Mouse (Mus musculus) embryonic facial prominence, embryonic 15.5 days (tissue): Measurements from ENCODE around the gene Stat1. TPM values are rescaled to one million over a fixed set of nuclear protein-coding genes. Genes with fewer than 3 reads are reported as not detected.

Experiments used
- ATAC-seq: fragments of 200-750 bp; cut with Nextera tagmentation; 2 replicates; pipeline ENCODE4 v1.8.0; 2017; ENCODE audit warnings: low read depth, moderate TSS enrichment; ENCODE audit not compliant: insufficient number of reproducible peaks, low FRiP score, low TSS enrichment
- H3K27ac ChIP-seq: fragments of 300-500 bp; sonication (generic); replicated peaks from 2 replicates; pipeline ENCODE4 v1.5.1; 2015; ENCODE audit warnings: mild to moderate bottlenecking, inconsistent platforms
- H3K27me3 ChIP-seq: fragments of 300-500 bp; sonication (generic); 2 replicates; pipeline ENCODE4 v1.6.1; 2015; ENCODE audit warnings: inconsistent platforms
- H3K36me3 ChIP-seq: fragments of 300-500 bp; sonication (generic); 2 replicates; pipeline ENCODE4 v1.6.1; 2015; ENCODE audit warnings: mild to moderate bottlenecking, inconsistent platforms
- H3K4me1 ChIP-seq: fragments of 300-500 bp; sonication (generic); 2 replicates; pipeline ENCODE4 v1.6.1; 2015; ENCODE audit warnings: inconsistent platforms
- H3K4me2 ChIP-seq: fragments of 300-500 bp; sonication (generic); replicated peaks from 2 replicates; pipeline ENCODE4 v1.6.1; 2015; ENCODE audit warnings: mild to moderate bottlenecking, inconsistent platforms
- H3K4me3 ChIP-seq: fragments of 300-500 bp; sonication (generic); replicated peaks from 2 replicates; pipeline ENCODE4 v1.5.1; 2015; ENCODE audit warnings: mild to moderate bottlenecking, inconsistent platforms
- H3K9ac ChIP-seq: fragments of 300-500 bp; sonication (generic); 2 replicates; pipeline ENCODE4 v1.6.1; 2015; ENCODE audit warnings: inconsistent platforms
- H3K9me3 ChIP-seq: fragments of 300-500 bp; sonication (generic); replicated peaks from 2 replicates; pipeline ENCODE4 v1.6.1; 2016; ENCODE audit warnings: inconsistent platforms
- WGBS: fragments of 180-500 bp; shearing (Covaris S2); methylation state at CpG from one replicate; pipeline ENCODE4 v1.1.7; 2015; 5-methylcytosine and 5-hydroxymethylcytosine counted together
- polyA plus RNA-seq: library from polyadenylated mRNA; unstranded; fragments of >200 nt; fragmentation: Nextera tagmentation; extraction: Ambion mirVana; gene quantifications from 2 replicates; pipeline ENCODE4 v1.2.1, GENCODE M21; 2015

Stat1 gene
- polyA plus RNA-seq = 21.3 and 26.0 TPM in 2 replicates

- peak within 1 kb of the TSS; percentile 89 for H3K4me2 ChIP-seq
These were observed at the start of gene Stat1 for GRCm38 (mm10) chr1:52118860-52119591. Stat1 (plus strand) TSS chr1:52119440.

GRCm38 (mm10) chr1:52079724-52080367, 39.4 kb upstream of the Stat1 start:
- Histone ChIP-seq H3K4me2 (no peak overlapping the region), H3K36me3 (no peaks in the 10 kb centered on the region), H3K27ac (no peak overlapping the region), H3K9ac (no peak overlapping the region), H3K4me1 (no peaks in the 10 kb centered on the region), H3K27me3 (no peaks in the 10 kb centered on the region), H3K9me3 (no peaks in the 10 kb centered on the region), H3K4me3 (no peak overlapping the region)
- ATAC-seq = no peak
- 13% methylated on average over 10 of the region's 10 CpGs for WGBS

More at GRCm38 (mm10) chr1:52118860-52119591, at the start of gene Stat1:
- peak within 1 kb of the TSS; percentile 70 for H3K9ac ChIP-seq
- WGBS = 3% methylated on average over 37 of the region's 37 CpGs
- H3K4me1 ChIP-seq = peaks cover 10% of the 10 kb centered on the region
- no peaks in the 10 kb centered on the region for H3K9me3 ChIP-seq
- ATAC-seq = peak; percentile 95
- H3K36me3 ChIP-seq = 0 out of 2 replicates have a peak, but pooled peaks cover 4% of the 10 kb centered on the region
- H3K27ac ChIP-seq = peak within 1 kb of the TSS; percentile 80
- peak within 1 kb of the TSS; percentile 93 for H3K4me3 ChIP-seq
- no peaks in the 10 kb centered on the region for H3K27me3 ChIP-seq

- Histone ChIP-seq H3K4me1 (no peaks in the 10 kb centered on the region), H3K27me3 (no peaks in the 10 kb centered on the region), H3K9ac (no peak overlapping the region), H3K4me3 (no peak overlapping the region), H3K36me3 (no peaks in the 10 kb centered on the region), H3K27ac (no peak overlapping the region), H3K4me2 (no peak overlapping the region), H3K9me3 (no peaks in the 10 kb centered on the region)
- no peak for ATAC-seq
- WGBS = 22% methylated on average over 8 of the region's 8 CpGs
These were observed 38.9 kb upstream of the Stat1 start for GRCm38 (mm10) chr1:52080375-52080774.

GRCm38 (mm10) chr1:52086236-52086635, 33.0 kb upstream of the Stat1 start:
- 37% methylated on average over 4 of the region's 4 CpGs for WGBS
- Histone ChIP-seq H3K36me3 (no peaks in the 10 kb centered on the region), H3K27me3 (no peaks in the 10 kb centered on the region), H3K9ac (no peak overlapping the region), H3K4me2 (no peak overlapping the region), H3K27ac (no peak overlapping the region), H3K4me3 (no peak overlapping the region), H3K9me3 (no peaks in the 10 kb centered on the region), H3K4me1 (no peaks in the 10 kb centered on the region)
- ATAC-seq = no peak

- Histone ChIP-seq H3K9ac (no peak overlapping the region), H3K4me2 (no peak overlapping the region), H3K27ac (no peak overlapping the region), H3K9me3 (no peaks in the 10 kb centered on the region), H3K4me1 (no peaks in the 10 kb centered on the region), H3K27me3 (no peaks in the 10 kb centered on the region), H3K36me3 (no peaks in the 10 kb centered on the region), H3K4me3 (no peak overlapping the region)
- WGBS = 56% methylated on average over 1 of the region's 1 CpGs
- ATAC-seq = no peak
These were observed 32.1 kb upstream of the Stat1 start for GRCm38 (mm10) chr1:52087128-52087527.

- Histone ChIP-seq H3K9me3 (no peaks in the 10 kb centered on the region), H3K27ac (no peak overlapping the region), H3K4me1 (no peaks in the 10 kb centered on the region), H3K36me3 (no peaks in the 10 kb centered on the region), H3K4me2 (no peak overlapping the region), H3K4me3 (no peak overlapping the region), H3K27me3 (no peaks in the 10 kb centered on the region), H3K9ac (no peak overlapping the region)
- WGBS = 74% methylated on average over 4 of the region's 4 CpGs
- no peak for ATAC-seq
These were observed 30.6 kb upstream of the Stat1 start for GRCm38 (mm10) chr1:52088634-52089033.

GRCm38 (mm10) chr1:52098618-52099232, 20.5 kb upstream of the Stat1 start:
- Histone ChIP-seq H3K4me3 (no peak overlapping the region), H3K4me2 (no peak overlapping the region), H3K36me3 (no peaks in the 10 kb centered on the region), H3K4me1 (no peaks in the 10 kb centered on the region), H3K27ac (no peak overlapping the region), H3K27me3 (no peaks in the 10 kb centered on the region), H3K9ac (no peak overlapping the region), H3K9me3 (no peaks in the 10 kb centered on the region)
- ATAC-seq = no peak
- WGBS = 76% methylated on average over 3 of the region's 3 CpGs

- no peak overlapping the region for H3K4me3 ChIP-seq
- H3K9ac ChIP-seq = no peak overlapping the region
- no peaks in the 10 kb centered on the region for H3K4me1 ChIP-seq
- H3K36me3 ChIP-seq = no peaks in the 10 kb centered on the region
- H3K27ac ChIP-seq = no peak overlapping the region
- ATAC-seq = no peak
- WGBS = 65% methylated on average over 6 of the region's 6 CpGs
- H3K4me2 ChIP-seq = no peak overlapping the region
- H3K27me3 ChIP-seq = no peaks in the 10 kb centered on the region
- no peaks in the 10 kb centered on the region for H3K9me3 ChIP-seq
These were observed 18.7 kb upstream of the Stat1 start for GRCm38 (mm10) chr1:52100496-52100895.

- whole genome bisulfite sequencing = 92% methylated on average over 8 of the region's 8 CpGs
- H3K27ac ChIP-seq = no peak overlapping the region
These were observed 16.4 kb upstream of the Stat1 start for GRCm38 (mm10) chr1:52102795-52103194.

GRCm38 (mm10) chr1:52107206-52107605, 12.0 kb upstream of the Stat1 start:
- Histone ChIP-seq H3K9me3 (no peaks in the 10 kb centered on the region), H3K9ac (no peak overlapping the region), H3K4me3 (no peak overlapping the region), H3K4me1 (no peaks in the 10 kb centered on the region), H3K27ac (no peak overlapping the region), H3K36me3 (no peaks in the 10 kb centered on the region), H3K4me2 (no peak overlapping the region), H3K27me3 (no peaks in the 10 kb centered on the region)
- WGBS = 82% methylated on average over 11 of the region's 11 CpGs
- ATAC-seq = no peak

More at GRCm38 (mm10) chr1:52102795-52103194, 16.4 kb upstream of the Stat1 start:
- no peak overlapping the region for H3K4me2 ChIP-seq
- H3K4me1 ChIP-seq = no peaks in the 10 kb centered on the region
- no peaks in the 10 kb centered on the region for H3K9me3 ChIP-seq
- no peaks in the 10 kb centered on the region for H3K36me3 ChIP-seq
- H3K4me3 ChIP-seq = no peak overlapping the region
- H3K9ac ChIP-seq = no peak overlapping the region
- H3K27me3 ChIP-seq = no peaks in the 10 kb centered on the region
- no peak for ATAC-seq

- no peak for ATAC-seq
- no peaks in the 10 kb centered on the region for H3K36me3 ChIP-seq
These were observed 8.0 kb upstream of the Stat1 start for GRCm38 (mm10) chr1:52111217-52111616.

More at GRCm38 (mm10) chr1:52111217-52111616, 8.0 kb upstream of the Stat1 start:
- Histone ChIP-seq H3K4me1 (no peaks in the 10 kb centered on the region), H3K27me3 (no peaks in the 10 kb centered on the region), H3K4me2 (no peak overlapping the region), H3K9ac (no peak overlapping the region), H3K9me3 (no peaks in the 10 kb centered on the region), H3K4me3 (no peak overlapping the region), H3K27ac (no peak overlapping the region)
- WGBS = 62% methylated on average over 3 of the region's 3 CpGs
